Mouse (Mus musculus) G1E-ER4 (cell line): ENCODE measurements around the gene Slc24a4. TPM values are rescaled to one million over a fixed set of nuclear protein-coding genes. Genes with fewer than 3 reads are reported as not detected.

Experiments
- GATA1 ChIP-seq: IDR thresholded peaks from one replicate; pipeline ENCODE4 v1.8.0; 2012; ENCODE audit warnings: low read length, inconsistent platforms
- polyA plus RNA-seq: library from polyadenylated mRNA; stranded (reverse); fragments of >175 nt; gene quantifications from 2 replicates; pipeline ENCODE4 v1.2.3, GENCODE M21; 2012

The Slc24a4 gene
- polyA plus RNA-seq, 1 experiment: not detected

DNA sequence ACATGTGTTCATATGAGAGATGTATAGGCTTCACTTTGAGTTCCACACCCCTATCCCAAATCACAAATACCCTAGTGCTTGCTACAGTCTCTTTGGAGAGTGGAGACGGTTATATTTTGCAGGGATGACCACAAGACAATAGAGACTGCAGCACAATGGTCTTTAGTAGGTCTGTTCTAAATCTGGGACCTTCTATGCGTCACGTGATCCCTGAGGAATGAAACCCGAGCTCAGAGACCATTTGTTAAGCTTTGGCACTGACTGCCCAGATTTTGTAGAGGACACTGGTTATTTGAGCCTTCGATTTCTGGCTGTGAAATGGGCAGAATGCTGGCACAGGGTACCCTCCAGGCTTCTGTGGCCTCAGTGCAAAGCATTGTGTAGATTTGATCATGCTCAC is 12.8 kb downstream of the Slc24a4 start:
- TF ChIP-seq GATA1: no peak

- TF ChIP-seq GATA1: no peak
Observed at GRCm38 (mm10) chr12:102147678-102148077, 19.1 kb downstream of the Slc24a4 start.

DNA sequence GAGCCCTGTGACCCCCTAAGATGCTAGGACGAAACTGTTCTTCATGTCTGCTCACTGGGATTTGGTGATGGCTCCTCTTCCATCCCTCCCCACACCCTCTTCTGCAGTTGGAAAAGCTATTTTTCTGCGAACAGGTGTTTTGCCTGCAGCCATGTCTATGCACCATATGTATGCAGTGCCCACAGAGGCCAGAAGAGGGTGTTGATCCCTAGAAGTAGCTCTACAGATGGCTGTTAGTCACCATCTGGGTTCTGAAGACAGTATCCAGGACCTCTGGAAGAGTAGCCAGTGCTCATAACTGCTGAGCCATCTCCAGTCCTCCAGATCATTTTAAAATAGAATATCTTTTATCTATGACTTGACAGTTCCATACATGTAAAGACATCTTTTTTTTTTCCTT is 20.2 kb downstream of the Slc24a4 start:
- TF ChIP-seq GATA1: no peak

- TF ChIP-seq GATA1: no peak
Observed at GRCm38 (mm10) chr12:102151185-102151584, 22.7 kb downstream of the Slc24a4 start.

GRCm38 (mm10) chr12:102153796-102154195 is 25.3 kb downstream of the Slc24a4 start:
- no peak for TF ChIP-seq GATA1

DNA sequence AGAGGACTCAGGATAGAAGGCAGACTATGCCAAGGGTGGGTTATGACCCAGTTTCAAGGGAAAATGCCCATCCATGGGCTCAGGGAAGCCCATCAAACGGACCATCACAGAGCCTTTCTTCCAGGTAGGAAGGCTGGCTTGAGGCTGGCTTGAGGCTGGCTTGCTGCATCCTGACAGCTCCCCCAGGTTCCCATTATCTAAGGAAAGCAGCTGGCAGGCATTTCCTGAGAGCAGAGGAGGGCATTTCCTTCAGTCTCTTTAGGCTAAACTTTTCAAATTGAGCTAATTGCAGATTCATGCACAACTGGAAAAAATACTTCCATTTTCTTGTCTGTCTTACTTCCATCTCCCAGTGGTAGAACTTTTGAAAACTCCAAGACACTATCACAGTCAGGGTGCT is 26.3 kb downstream of the Slc24a4 start:
- no peak for TF ChIP-seq GATA1

GRCm38 (mm10) chr12:102164632-102165031 is 36.1 kb downstream of the Slc24a4 start:
- TF ChIP-seq GATA1: no peak

DNA sequence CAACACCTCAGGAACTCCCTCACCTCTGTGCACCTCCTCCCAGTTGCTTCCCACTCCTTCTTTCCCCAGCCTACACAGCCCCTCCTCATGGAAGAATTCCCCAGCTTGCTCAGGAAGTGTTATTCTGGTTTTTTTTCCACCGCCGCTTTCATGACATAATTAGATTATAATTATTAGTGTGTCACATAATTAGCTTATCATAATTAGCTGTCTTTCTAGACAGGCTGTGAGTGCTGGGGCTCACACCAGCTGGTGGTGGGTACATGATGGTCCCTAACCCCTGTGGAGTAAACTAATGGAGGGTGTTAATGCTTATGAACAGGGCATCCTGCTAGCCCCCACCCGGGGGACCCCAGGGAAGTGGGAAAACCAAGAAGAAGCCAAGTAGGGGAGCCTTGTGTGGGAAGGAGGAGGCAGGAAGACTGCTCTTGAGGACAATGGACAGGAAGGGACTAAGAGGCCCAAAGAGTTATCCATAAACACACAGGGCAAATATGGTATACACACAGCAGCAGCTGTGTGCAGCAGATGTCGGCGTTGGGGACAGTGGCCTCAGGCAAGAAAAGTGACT is 38.2 kb downstream of the Slc24a4 start:
- no peak for TF ChIP-seq GATA1

DNA sequence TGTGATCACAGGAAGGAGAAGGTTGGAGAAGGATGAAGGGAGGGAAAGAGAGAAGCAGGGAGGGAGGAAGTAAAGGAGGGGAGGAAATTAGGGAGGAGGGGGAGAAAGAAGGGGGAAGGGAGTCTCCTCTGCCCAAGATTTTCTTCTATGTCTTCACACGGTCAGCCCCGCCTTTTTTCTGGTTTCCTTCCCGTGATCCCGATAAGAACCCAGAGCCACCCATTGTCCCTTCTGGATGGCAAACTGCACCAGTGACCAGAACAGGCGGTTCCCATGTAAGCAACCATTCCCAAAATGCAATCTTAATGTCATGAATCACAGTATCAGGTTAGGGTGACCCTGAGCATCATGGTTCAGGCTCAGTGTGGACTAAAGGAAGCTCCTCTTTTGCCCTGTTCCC is 38.8 kb downstream of the Slc24a4 start:
- TF ChIP-seq GATA1: no peak

DNA sequence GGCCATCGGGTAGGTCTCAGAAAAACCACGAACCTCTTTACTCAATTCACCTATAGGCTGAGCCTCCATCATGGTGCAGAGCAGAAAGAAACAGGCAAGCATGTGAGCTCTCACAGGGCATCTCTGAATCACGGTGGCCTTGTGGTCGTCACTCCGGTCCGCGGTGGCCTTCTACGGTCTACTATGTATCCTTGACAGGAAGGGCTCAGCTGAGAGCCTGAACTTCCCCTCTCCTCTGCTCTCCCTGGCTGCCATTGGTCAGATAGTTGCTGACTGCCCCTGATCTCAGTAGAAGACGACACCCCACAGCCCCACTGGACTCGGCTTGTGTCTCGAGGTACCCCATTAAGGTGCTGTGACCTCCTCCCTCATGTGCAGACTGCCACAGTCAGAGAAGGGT is 44.2 kb downstream of the Slc24a4 start:
- TF ChIP-seq GATA1: no peak

DNA sequence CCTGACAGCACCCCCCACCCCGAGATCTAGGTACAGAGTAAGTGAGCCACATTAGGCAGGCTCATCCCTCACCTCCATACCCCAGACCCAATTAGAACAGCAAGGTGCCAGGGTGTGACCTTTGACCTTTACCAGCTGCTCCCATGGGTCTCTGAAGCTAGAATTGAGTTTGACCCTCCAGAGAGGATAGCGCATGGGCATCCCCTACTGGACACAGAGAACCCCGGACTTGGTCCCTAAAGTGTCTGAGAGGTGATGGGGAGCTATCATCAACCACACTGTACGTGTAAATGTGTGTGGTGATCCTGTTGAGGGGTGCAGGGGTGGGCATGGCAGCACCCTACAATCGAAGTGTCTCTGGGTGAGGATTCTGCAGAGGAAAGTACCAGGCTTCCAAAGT is 44.8 kb downstream of the Slc24a4 start:
- no peak for TF ChIP-seq GATA1

DNA sequence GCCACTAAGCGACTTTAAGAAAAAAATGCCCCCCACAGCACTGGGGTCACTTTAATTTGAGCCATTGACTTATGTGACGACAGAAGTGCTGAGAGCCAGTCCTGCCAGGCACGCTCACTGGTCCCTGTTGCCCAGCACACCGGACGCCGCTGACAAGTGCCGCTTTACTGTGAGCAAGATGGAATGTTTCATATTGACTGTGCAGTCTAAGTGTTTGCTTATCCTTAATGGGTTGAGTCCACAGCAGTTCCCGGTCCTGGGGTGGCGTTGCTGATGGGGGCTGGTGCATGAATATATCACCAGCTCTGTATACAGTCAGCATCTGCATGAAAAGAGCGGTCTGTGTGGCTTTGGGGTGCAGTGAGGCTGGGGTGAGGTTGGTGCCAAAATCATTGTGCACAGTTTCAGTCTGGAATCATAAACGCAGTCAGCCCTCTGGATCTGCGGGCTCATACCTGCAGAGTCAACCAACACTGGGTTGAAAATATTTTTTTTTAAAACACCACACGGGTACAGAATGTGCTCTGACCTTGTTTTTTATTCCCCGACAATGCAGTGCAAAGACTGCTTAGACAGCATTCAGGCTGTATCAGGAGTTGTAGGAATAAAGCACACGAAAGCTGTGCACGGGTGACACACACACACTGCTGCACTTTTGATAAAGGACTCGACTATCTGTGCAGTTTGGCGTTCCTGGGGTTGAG is 52.0 kb downstream of the Slc24a4 start:
- TF ChIP-seq GATA1: no peak

- TF ChIP-seq GATA1: no peak
Observed at GRCm38 (mm10) chr12:102181799-102182357, 53.3 kb downstream of the Slc24a4 start.

DNA sequence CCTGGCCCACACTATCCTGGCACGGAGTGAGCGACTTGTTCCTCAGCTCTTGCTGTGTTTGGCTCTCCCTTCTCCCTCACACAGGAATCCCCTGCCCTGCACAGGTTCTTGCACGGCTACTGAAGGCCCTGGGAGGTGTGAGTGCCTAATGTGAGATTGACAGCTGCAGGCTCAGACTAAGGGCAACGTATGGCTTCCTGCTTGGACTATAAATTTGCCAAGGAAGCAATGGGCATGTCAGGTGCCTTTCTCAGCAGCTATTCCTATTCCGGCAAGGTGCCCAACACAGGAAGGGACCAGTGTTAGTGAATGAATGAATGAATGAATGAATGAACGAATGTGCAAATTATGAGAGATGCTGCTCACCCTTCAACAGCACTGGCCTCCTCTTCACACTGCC is 54.1 kb downstream of the Slc24a4 start:
- TF ChIP-seq GATA1: no peak

- no peak for TF ChIP-seq GATA1
Observed at GRCm38 (mm10) chr12:102183201-102183600, 54.7 kb downstream of the Slc24a4 start.

- no peak for TF ChIP-seq GATA1
Observed at GRCm38 (mm10) chr12:102190820-102191219, 62.3 kb downstream of the Slc24a4 start.

DNA sequence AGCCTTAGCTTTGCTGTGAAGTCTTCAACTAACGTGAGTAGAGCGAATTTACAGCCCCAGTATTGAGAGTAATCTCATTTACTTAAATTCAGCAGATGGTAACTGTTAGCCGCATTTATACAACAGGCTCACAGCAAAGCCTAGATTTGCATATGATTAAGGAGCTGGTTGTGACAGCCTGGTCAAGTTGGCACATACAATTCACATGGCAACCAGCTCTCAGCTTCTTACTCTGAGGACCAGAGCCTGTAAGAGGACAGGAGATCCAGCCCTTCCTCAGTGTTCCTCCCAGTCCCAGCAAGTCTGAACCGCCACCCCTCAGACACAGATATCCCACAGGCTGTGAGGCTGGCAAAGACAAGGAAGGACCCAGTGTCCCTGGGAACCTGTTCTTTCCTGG is 73.0 kb downstream of the Slc24a4 start:
- no peak for TF ChIP-seq GATA1
